Mouse (Mus musculus) stomach, postnatal 0 days (tissue): ENCODE data around the gene Cmbl.

Experiments
- CTCF ChIP-seq: IDR thresholded peaks from 2 replicates; pipeline ENCODE4 v1.5.1; 2016; ENCODE audit warnings: antibody characterized with exemption, low read depth, mild to moderate bottlenecking, moderate library complexity
- EP300 ChIP-seq: optimal IDR thresholded peaks from 2 replicates; pipeline ENCODE3; 2016; ENCODE audit warnings: antibody characterized with exemption

- TF ChIP-seq EP300 (no peak), CTCF (peak; percentile 61)
Measured at GRCm38 (mm10) chr15:31517186-31517585, 48.0 kb upstream of the Cmbl start.
